Mouse (Mus musculus) limb, embryonic 12.5 days (tissue): ENCODE results near the gene H2al1i. TPM values are rescaled to one million over a fixed set of nuclear protein-coding genes. Genes with fewer than 3 reads are reported as not detected.
"Not testable (repeated sequence)": the region's sequence is repeated elsewhere in the genome, so short reads cannot be mapped to it uniquely, and the experiment has no call there.

Experiments
- ATAC-seq: fragments of 200-750 bp; cut with Nextera tagmentation; 2 replicates; pipeline ENCODE4 v1.8.0; 2017; ENCODE audit warnings: low read depth, moderate TSS enrichment; ENCODE audit not compliant: insufficient number of reproducible peaks, insufficient read depth, low FRiP score, low TSS enrichment
- H3K27ac ChIP-seq: fragments of 300-500 bp; sonication (generic); 2 replicates; pipeline ENCODE4 v1.5.1; 2016; ENCODE audit warnings: mild to moderate bottlenecking, moderate library complexity
- H3K27me3 ChIP-seq: fragments of 300-500 bp; sonication (generic); 2 replicates; pipeline ENCODE4 v1.6.1; 2016; ENCODE audit warnings: mild to moderate bottlenecking, moderate library complexity
- H3K36me3 ChIP-seq: fragments of 300-500 bp; sonication (generic); 2 replicates; pipeline ENCODE4 v1.6.1; 2016; ENCODE audit warnings: mild to moderate bottlenecking, moderate library complexity
- H3K4me1 ChIP-seq: fragments of 300-500 bp; sonication (generic); replicated peaks from 2 replicates; pipeline ENCODE4 v1.6.1; 2016
- H3K4me2 ChIP-seq: fragments of 300-500 bp; sonication (generic); 2 replicates; pipeline ENCODE4 v1.6.1; 2016; ENCODE audit warnings: mild to moderate bottlenecking, moderate library complexity
- H3K4me3 ChIP-seq: fragments of 300-500 bp; sonication (generic); replicated peaks from 2 replicates; pipeline ENCODE4 v1.5.1; 2016; ENCODE audit warnings: mild to moderate bottlenecking
- H3K9ac ChIP-seq: fragments of 300-500 bp; sonication (generic); replicated peaks from 2 replicates; pipeline ENCODE4 v1.6.1; 2016; ENCODE audit warnings: mild to moderate bottlenecking, moderate library complexity
- H3K9me3 ChIP-seq: fragments of 300-500 bp; sonication (generic); 2 replicates; pipeline ENCODE4 v1.6.1; 2016; ENCODE audit warnings: mild to moderate bottlenecking, moderate library complexity
- WGBS: fragments of 180-500 bp; shearing (Covaris S2); methylation state at CpG from one replicate; pipeline ENCODE4 v1.1.7; 2016; 5-methylcytosine and 5-hydroxymethylcytosine counted together
- polyA plus RNA-seq: library from polyadenylated mRNA; unstranded; fragments of >200 nt; fragmentation: Nextera tagmentation; extraction: Ambion mirVana; gene quantifications from 2 replicates; pipeline ENCODE4 v1.2.1, GENCODE M21; 2016

Gene H2al1i
- polyA plus RNA-seq, 1 experiment from 2014 or later = not detected

GRCm38 (mm10) chrX:11321192-11321591, 3.3 kb upstream of the H2al1i start, which contains the start of gene H2al1h:
H2al1h (plus strand) TSS chrX:11321492.
- not testable (repeated sequence) for H3K9ac ChIP-seq, H3K9me3 ChIP-seq, H3K36me3 ChIP-seq, H3K4me1 ChIP-seq, ATAC-seq, H3K27me3 ChIP-seq, H3K27ac ChIP-seq, H3K4me2 ChIP-seq, H3K4me3 ChIP-seq
- whole genome bisulfite sequencing = no CpG with 5 or more reads among the region's 6 CpGs

GRCm38 (mm10) chrX:11327522-11327921, 3.1 kb downstream of the H2al1i start, which contains the start of gene H2al1j:
H2al1j (plus strand) TSS chrX:11327822.
- H3K4me3 ChIP-seq, H3K4me2 ChIP-seq, H3K9ac ChIP-seq, ATAC-seq, H3K27ac ChIP-seq, H3K36me3 ChIP-seq, H3K4me1 ChIP-seq, H3K9me3 ChIP-seq: not testable (repeated sequence)
- H3K27me3 ChIP-seq = peaks cover 25% of the 10 kb centered on the region
- WGBS = 81% methylated on average over 2 of the region's 2 CpGs

GRCm38 (mm10) chrX:11345762-11346161, 21.3 kb downstream of the H2al1i start:
- Histone ChIP-seq H3K9ac (no peak overlapping the region), H3K4me1 (peaks cover 9% of the 10 kb centered on the region; the same call in 1 of the 2 replicates), H3K4me2 (peak overlapping the region; percentile 27; the same call in 1 of the 2 replicates), H3K36me3 (no peaks in the 10 kb centered on the region), H3K27me3 (peaks cover 3% of the 10 kb centered on the region; the same call in 1 of the 2 replicates), H3K4me3 (no peak overlapping the region), H3K27ac (peak overlapping the region; percentile 59), H3K9me3 (no peaks in the 10 kb centered on the region)
- 24% methylated on average over 9 of the region's 9 CpGs for WGBS
- ATAC-seq = peak; percentile 42; the same call in 1 of the 2 replicates

GRCm38 (mm10) chrX:11346756-11347155, 22.3 kb downstream of the H2al1i start:
- H3K4me1 ChIP-seq = peaks cover 9% of the 10 kb centered on the region; the same call in 1 of the 2 replicates
- 88% methylated on average over 3 of the region's 3 CpGs for WGBS
- no peak overlapping the region for H3K4me2 ChIP-seq
- no peak for ATAC-seq
- H3K9me3 ChIP-seq = no peaks in the 10 kb centered on the region
- H3K4me3 ChIP-seq = no peak overlapping the region
- peaks cover 9% of the 10 kb centered on the region; the same call in 1 of the 2 replicates for H3K27me3 ChIP-seq
- no peaks in the 10 kb centered on the region for H3K36me3 ChIP-seq
- no peak overlapping the region for H3K9ac ChIP-seq
- H3K27ac ChIP-seq = no peak overlapping the region

GRCm38 (mm10) chrX:11360823-11361222, 36.4 kb downstream of the H2al1i start:
- H3K9ac ChIP-seq = no peak overlapping the region
- H3K9me3 ChIP-seq = no peaks in the 10 kb centered on the region
- H3K36me3 ChIP-seq = no peaks in the 10 kb centered on the region
- no peak overlapping the region for H3K4me3 ChIP-seq
- 0 out of 2 replicates have a peak, but pooled peaks cover 3% of the 10 kb centered on the region for H3K4me1 ChIP-seq
- H3K27me3 ChIP-seq = peaks cover 47% of the 10 kb centered on the region
- no peak overlapping the region for H3K4me2 ChIP-seq
- WGBS = 85% methylated on average over 6 of the region's 6 CpGs
- no peak for ATAC-seq
- no peak overlapping the region for H3K27ac ChIP-seq

- peaks cover 46% of the 10 kb centered on the region for H3K27me3 ChIP-seq
- no peak overlapping the region for H3K4me3 ChIP-seq
- 96% methylated on average over 2 of the region's 2 CpGs for WGBS
Observed at GRCm38 (mm10) chrX:11361261-11361660, 36.8 kb downstream of the H2al1i start.

GRCm38 (mm10) chrX:11363890-11364289, 39.4 kb downstream of the H2al1i start:
- Histone ChIP-seq H3K27me3 (peaks cover 43% of the 10 kb centered on the region), H3K4me1 (0 out of 2 replicates have a peak, but pooled peaks cover 3% of the 10 kb centered on the region), H3K4me2 (no peak overlapping the region), H3K27ac (no peak overlapping the region), H3K9ac (no peak overlapping the region), H3K9me3 (no peaks in the 10 kb centered on the region), H3K4me3 (no peak overlapping the region), H3K36me3 (no peaks in the 10 kb centered on the region)
- 64% methylated on average over 6 of the region's 6 CpGs for WGBS
- no peak for ATAC-seq

More at GRCm38 (mm10) chrX:11361261-11361660, 36.8 kb downstream of the H2al1i start:
- Histone ChIP-seq H3K9me3 (no peaks in the 10 kb centered on the region), H3K4me2 (no peak overlapping the region), H3K27ac (no peak overlapping the region), H3K9ac (no peak overlapping the region), H3K4me1 (0 out of 2 replicates have a peak, but pooled peaks cover 3% of the 10 kb centered on the region), H3K36me3 (no peaks in the 10 kb centered on the region)
- ATAC-seq = no peak

- no peak overlapping the region for H3K4me3 ChIP-seq
- peaks cover 36% of the 10 kb centered on the region for H3K27me3 ChIP-seq
- H3K36me3 ChIP-seq = no peaks in the 10 kb centered on the region
- no peak overlapping the region for H3K9ac ChIP-seq
- no peak overlapping the region; the same call in 1 of the 2 replicates for H3K4me2 ChIP-seq
- H3K4me1 ChIP-seq = 0 out of 2 replicates have a peak, but pooled peaks cover 3% of the 10 kb centered on the region
- H3K27ac ChIP-seq = no peak overlapping the region
- no peaks in the 10 kb centered on the region for H3K9me3 ChIP-seq
- WGBS = 27% methylated on average over 12 of the region's 12 CpGs
- no peak for ATAC-seq
Observed at GRCm38 (mm10) chrX:11365151-11365550, 40.7 kb downstream of the H2al1i start.

Other genes starting within 250 kb of the H2al1i start
- not detected in 2 replicates for gene H2al1a, start 25.4 kb upstream of the H2al1i start, polyA plus RNA-seq
- gene H2al1b, start 22.2 kb upstream of the H2al1i start, polyA plus RNA-seq = not detected in 2 replicates
- gene H2al1c, start 19.0 kb upstream of the H2al1i start, polyA plus RNA-seq = not detected in 2 replicates
- gene H2al1d, start 15.8 kb upstream of the H2al1i start, polyA plus RNA-seq = not detected in 2 replicates
- not detected in 2 replicates for gene H2al1e, start 12.7 kb upstream of the H2al1i start, polyA plus RNA-seq
- not detected in 2 replicates for gene H2al1f, start 9.5 kb upstream of the H2al1i start, polyA plus RNA-seq
- gene H2al1g, start 6.4 kb upstream of the H2al1i start, polyA plus RNA-seq = not detected in 2 replicates
- gene H2al1h, start 3.2 kb upstream of the H2al1i start, polyA plus RNA-seq = not detected in 2 replicates
- not detected in 2 replicates for gene H2al1j, start 3.2 kb downstream of the H2al1i start, polyA plus RNA-seq